Mouse (Mus musculus) embryo, embryonic 11 days (tissue): Measurements from ENCODE around the gene Shb.

ENCODE experiments used
- DNase-seq: peaks from one replicate; pipeline ENCODE4 v3.0.0-alpha.2; 2015

Gene Shb

GRCm38 (mm10) chr4:45480595-45480994 lies 51.7 kb downstream of the Shb start:
- no peak for DNase-seq

- DNase-seq = no peak
Observed at GRCm38 (mm10) chr4:45479433-45479832, 52.8 kb downstream of the Shb start.

- DNase-seq = no peak
Observed at GRCm38 (mm10) chr4:45478178-45478577, 54.1 kb downstream of the Shb start.

- no peak for DNase-seq
Observed at GRCm38 (mm10) chr4:45477047-45477446, 55.2 kb downstream of the Shb start.

- no peak for DNase-seq
Observed at GRCm38 (mm10) chr4:45474832-45475231, 57.4 kb downstream of the Shb start.

GRCm38 (mm10) chr4:45474131-45474530 lies 58.1 kb downstream of the Shb start:
- DNase-seq = no peak

GRCm38 (mm10) chr4:45473129-45473528 lies 59.1 kb downstream of the Shb start:
- no peak for DNase-seq

- DNase-seq = no peak
Observed at GRCm38 (mm10) chr4:45472706-45473105, 59.6 kb downstream of the Shb start.

GRCm38 (mm10) chr4:45471654-45472556 lies 60.4 kb downstream of the Shb start:
- DNase-seq = no peak

- no peak for DNase-seq
Observed at GRCm38 (mm10) chr4:45469057-45469456, 63.2 kb downstream of the Shb start.

- no peak for DNase-seq
Observed at GRCm38 (mm10) chr4:45468507-45468906, 63.8 kb downstream of the Shb start.

- DNase-seq = no peak
Observed at GRCm38 (mm10) chr4:45467115-45467912, 65.0 kb downstream of the Shb start.

GRCm38 (mm10) chr4:45464941-45465340 lies 67.3 kb downstream of the Shb start:
- no peak for DNase-seq

- DNase-seq = no peak
Observed at GRCm38 (mm10) chr4:45464528-45464927, 67.7 kb downstream of the Shb start.

- no peak for DNase-seq
Observed at GRCm38 (mm10) chr4:45464123-45464522, 68.1 kb downstream of the Shb start.

GRCm38 (mm10) chr4:45462628-45463027 lies 69.6 kb downstream of the Shb start:
- no peak for DNase-seq

GRCm38 (mm10) chr4:45461661-45462060 lies 70.6 kb downstream of the Shb start:
- peak; percentile 38 for DNase-seq

GRCm38 (mm10) chr4:45459375-45459774 lies 72.9 kb downstream of the Shb start:
- DNase-seq = no peak

GRCm38 (mm10) chr4:45457543-45457942 lies 74.7 kb downstream of the Shb start:
- DNase-seq = no peak

- DNase-seq = no peak
Observed at GRCm38 (mm10) chr4:45455001-45455400, 77.3 kb downstream of the Shb start.

- DNase-seq = no peak
Observed at GRCm38 (mm10) chr4:45453271-45453851, 78.9 kb downstream of the Shb start.

- peak; percentile 28 for DNase-seq
Observed at GRCm38 (mm10) chr4:45452569-45453111, 79.6 kb downstream of the Shb start.

GRCm38 (mm10) chr4:45449012-45449411 lies 83.3 kb downstream of the Shb start:
- DNase-seq = no peak
